Mouse (Mus musculus): ENCODE data around the gene Mrpl43. TPM values are rescaled to one million over a fixed set of nuclear protein-coding genes. Genes with fewer than 3 reads are reported as not detected.
"Not testable (repeated sequence)": the region's sequence is repeated elsewhere in the genome, so short reads cannot be mapped to it uniquely, and the experiment has no call there.

Mrpl43 gene
- polyA plus RNA-seq, 1 experiment, result 32.5 TPM

DNA sequence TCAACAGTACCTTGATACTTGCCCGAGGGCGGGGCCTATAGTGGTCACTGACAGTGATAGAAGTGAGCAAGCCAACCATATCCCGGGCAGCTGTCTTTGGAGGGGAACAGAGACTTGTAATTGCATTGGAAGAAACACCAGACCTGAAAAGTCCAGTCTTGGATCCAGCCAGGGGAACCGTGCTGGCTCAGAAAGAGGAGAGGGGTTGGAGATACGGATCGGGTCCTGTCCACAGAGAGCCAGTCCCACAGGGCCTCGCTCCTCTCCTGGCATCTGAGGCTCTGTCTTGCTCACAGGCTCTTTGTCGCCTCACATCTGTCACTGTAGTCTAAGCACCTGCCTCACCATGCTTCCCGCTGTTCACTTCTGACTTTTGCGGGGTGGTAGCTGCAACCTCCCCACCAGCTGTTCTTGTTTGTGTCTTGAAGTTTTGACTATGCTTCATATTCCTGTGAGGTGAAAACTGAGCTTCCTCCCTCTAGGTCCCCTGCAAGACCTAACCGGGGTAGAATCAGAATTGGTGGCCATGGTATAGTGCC lies 38.2 kb upstream of the Mrpl43 start:
- Histone ChIP-seq H3K36me3 (ENCODE audit: control insufficient read depth, insufficient read depth, low read length, poor library complexity, severe bottlenecking) (no peaks in the 10 kb centered on the region), H3K9me3 (replicated peaks; ENCODE audit: control insufficient read depth, insufficient read depth, low read length, poor library complexity, severe bottlenecking) (no peaks in the 10 kb centered on the region), H3K4me1 (ENCODE audit: control insufficient read depth, insufficient read depth, low read length) (peaks cover 2% of the 10 kb centered on the region), H3K27ac (ENCODE audit: insufficient read depth, low read length) (no peak overlapping the region), H3K9ac (ENCODE audit: low read depth, poor library complexity, severe bottlenecking) (no peak overlapping the region), H3K27me3 (ENCODE audit: control insufficient read depth, insufficient read depth, low read length, poor library complexity, severe bottlenecking) (no peaks in the 10 kb centered on the region), H3K4me3 (ENCODE audit: low read depth, low read length) (no peak overlapping the region)
- TF ChIP-seq CTCF (IDR thresholded peaks at IDR 0.05; ENCODE audit: low read depth, low read length) (no peak), POLR2A (IDR thresholded peaks at IDR 0.05; ENCODE audit: insufficient read depth, low read length) (no peak), EP300 (IDR thresholded peaks at IDR 0.05; ENCODE audit: insufficient read depth, low read depth, low read length) (no peak)

DNA sequence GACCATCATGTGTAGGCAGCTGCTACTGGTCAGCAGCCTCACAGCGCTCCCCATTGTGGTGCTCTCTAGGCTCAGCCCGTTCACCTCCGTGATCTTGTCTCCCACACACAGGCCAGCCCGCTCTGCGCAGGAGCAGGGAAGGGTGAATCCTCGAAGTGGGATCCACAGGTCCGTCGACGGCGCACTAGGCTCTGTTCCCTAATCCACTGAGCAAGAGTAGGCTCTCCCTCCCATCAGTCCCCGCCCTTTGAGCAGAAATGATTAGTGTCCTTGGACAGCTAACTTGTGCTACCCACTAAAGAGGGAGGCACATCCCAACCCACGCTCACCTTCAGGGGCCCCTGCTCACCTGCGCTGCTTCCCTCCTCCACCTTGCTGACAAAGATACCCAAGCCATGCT lies 34.0 kb upstream of the Mrpl43 start:
- H3K9ac ChIP-seq (ENCODE audit: low read depth, poor library complexity, severe bottlenecking), result 0 out of 2 replicates have a peak overlapping the region, but pooled peaks have one; percentile 10
- no peak overlapping the region for H3K27ac ChIP-seq (ENCODE audit: insufficient read depth, low read length)
- no peak for TF ChIP-seq POLR2A (IDR thresholded peaks at IDR 0.05; ENCODE audit: insufficient read depth, low read length)
- no peak for TF ChIP-seq EP300 (IDR thresholded peaks at IDR 0.05; ENCODE audit: insufficient read depth, low read depth, low read length)
- no peak for TF ChIP-seq CTCF (IDR thresholded peaks at IDR 0.05; ENCODE audit: low read depth, low read length)
- no peaks in the 10 kb centered on the region for H3K27me3 ChIP-seq (ENCODE audit: control insufficient read depth, insufficient read depth, low read length, poor library complexity, severe bottlenecking)
- H3K9me3 ChIP-seq (replicated peaks; ENCODE audit: control insufficient read depth, insufficient read depth, low read length, poor library complexity, severe bottlenecking), result no peaks in the 10 kb centered on the region
- H3K36me3 ChIP-seq (ENCODE audit: control insufficient read depth, insufficient read depth, low read length, poor library complexity, severe bottlenecking), result no peaks in the 10 kb centered on the region
- H3K4me3 ChIP-seq (ENCODE audit: low read depth, low read length), result peak overlapping the region; percentile 26
- no peaks in the 10 kb centered on the region for H3K4me1 ChIP-seq (ENCODE audit: control insufficient read depth, insufficient read depth, low read length)

DNA sequence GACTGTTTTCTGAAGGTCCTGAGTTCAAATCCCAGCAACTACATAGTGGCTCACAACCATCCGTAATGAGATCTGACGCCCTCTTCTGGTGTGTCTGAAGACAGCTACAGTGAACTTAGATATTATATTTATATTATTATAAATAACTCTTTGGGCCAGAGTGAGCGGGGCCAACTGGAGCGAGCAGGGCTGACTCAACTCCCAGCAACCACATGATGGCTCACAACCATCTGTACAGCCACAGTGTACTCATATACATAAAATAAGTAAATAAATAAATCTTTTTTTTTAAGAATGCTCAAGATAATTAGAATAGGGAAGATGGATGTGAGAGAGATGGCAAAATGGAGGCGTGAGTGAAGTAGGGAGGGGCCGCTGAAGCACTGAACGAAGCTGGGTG lies 32.0 kb upstream of the Mrpl43 start:
- not testable (repeated sequence) for H3K27ac ChIP-seq (ENCODE audit: insufficient read depth, low read length); H3K27me3 ChIP-seq (ENCODE audit: control insufficient read depth, insufficient read depth, low read length, poor library complexity, severe bottlenecking); H3K9me3 ChIP-seq (replicated peaks; ENCODE audit: control insufficient read depth, insufficient read depth, low read length, poor library complexity, severe bottlenecking); H3K4me3 ChIP-seq (ENCODE audit: low read depth, low read length); H3K4me1 ChIP-seq (ENCODE audit: control insufficient read depth, insufficient read depth, low read length); H3K36me3 ChIP-seq (ENCODE audit: control insufficient read depth, insufficient read depth, low read length, poor library complexity, severe bottlenecking); H3K9ac ChIP-seq (ENCODE audit: low read depth, poor library complexity, severe bottlenecking)

DNA sequence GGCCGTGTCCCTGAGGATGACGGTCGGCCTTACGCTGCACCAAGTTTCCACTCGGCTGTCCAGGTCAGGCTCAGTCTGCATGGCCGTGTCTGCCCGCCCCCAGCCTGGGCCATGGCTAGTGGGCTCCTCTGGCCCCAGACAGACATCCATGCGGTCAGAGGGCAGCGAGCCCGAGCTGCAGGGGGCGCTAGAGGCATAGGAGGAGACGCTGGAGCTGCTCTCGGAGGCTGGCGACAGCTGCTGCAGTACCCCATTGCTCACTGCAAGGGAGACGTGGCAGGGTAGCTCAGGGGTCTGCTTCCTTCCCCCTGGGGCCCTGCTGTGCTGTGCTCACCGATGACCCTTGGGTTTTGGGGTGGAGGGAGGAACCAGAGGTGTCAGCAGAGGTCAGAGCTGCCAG lies 30.6 kb upstream of the Mrpl43 start:
- TF ChIP-seq CTCF (IDR thresholded peaks at IDR 0.05; ENCODE audit: low read depth, low read length) (peak; percentile 83), POLR2A (IDR thresholded peaks at IDR 0.05; ENCODE audit: insufficient read depth, low read length) (no peak), EP300 (IDR thresholded peaks at IDR 0.05; ENCODE audit: insufficient read depth, low read depth, low read length) (no peak)
- no peak overlapping the region for H3K9ac ChIP-seq (ENCODE audit: low read depth, poor library complexity, severe bottlenecking)
- H3K36me3 ChIP-seq (ENCODE audit: control insufficient read depth, insufficient read depth, low read length, poor library complexity, severe bottlenecking), result no peaks in the 10 kb centered on the region
- H3K9me3 ChIP-seq (replicated peaks; ENCODE audit: control insufficient read depth, insufficient read depth, low read length, poor library complexity, severe bottlenecking), result no peaks in the 10 kb centered on the region
- no peak overlapping the region for H3K4me3 ChIP-seq (ENCODE audit: low read depth, low read length)
- H3K4me1 ChIP-seq (ENCODE audit: control insufficient read depth, insufficient read depth, low read length), result no peaks in the 10 kb centered on the region
- H3K27me3 ChIP-seq (ENCODE audit: control insufficient read depth, insufficient read depth, low read length, poor library complexity, severe bottlenecking), result no peaks in the 10 kb centered on the region
- no peak overlapping the region for H3K27ac ChIP-seq (ENCODE audit: insufficient read depth, low read length)

DNA sequence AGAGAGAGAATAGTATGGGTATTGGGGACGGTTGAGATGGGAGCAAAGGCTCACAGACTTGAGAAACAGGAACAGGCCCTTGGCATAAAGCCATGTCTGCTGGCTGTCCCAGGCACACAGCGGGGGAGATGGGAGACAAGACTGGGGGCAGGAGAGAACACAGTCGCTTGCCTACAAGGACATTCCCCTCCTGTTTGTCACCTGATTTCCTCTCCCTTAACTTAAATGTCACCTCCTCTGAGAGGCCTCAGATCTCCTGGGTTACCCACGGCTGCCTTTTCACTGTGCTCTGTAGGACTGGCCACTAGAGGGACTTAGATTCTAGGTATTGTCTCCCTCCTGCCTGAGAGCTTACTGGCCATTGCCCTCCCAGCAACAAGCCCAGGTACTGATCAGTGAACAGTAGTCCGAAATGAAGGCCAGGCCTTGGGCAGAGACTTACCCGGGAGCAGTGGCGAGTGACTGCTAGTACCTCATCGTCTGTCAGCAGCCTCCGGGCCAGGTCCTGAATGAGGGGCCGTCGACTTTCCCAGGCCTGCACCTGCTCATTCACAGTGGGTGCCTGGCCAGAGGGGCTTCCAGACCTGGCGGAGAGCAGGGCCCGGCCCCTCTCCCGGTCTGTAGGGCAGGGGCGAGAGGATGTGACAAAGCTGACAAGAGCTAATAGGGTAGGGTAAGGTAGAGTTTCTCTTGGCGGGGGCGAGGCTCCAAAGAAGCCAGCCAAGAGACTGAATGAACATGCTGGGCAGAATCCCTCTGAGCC lies 26.5 kb upstream of the Mrpl43 start:
- no peaks in the 10 kb centered on the region for H3K27me3 ChIP-seq (ENCODE audit: control insufficient read depth, insufficient read depth, low read length, poor library complexity, severe bottlenecking)
- H3K9ac ChIP-seq (ENCODE audit: low read depth, poor library complexity, severe bottlenecking), result no peak overlapping the region
- H3K4me1 ChIP-seq (ENCODE audit: control insufficient read depth, insufficient read depth, low read length), result peaks cover 6% of the 10 kb centered on the region
- TF ChIP-seq POLR2A (IDR thresholded peaks at IDR 0.05; ENCODE audit: insufficient read depth, low read length), result no peak
- TF ChIP-seq CTCF (IDR thresholded peaks at IDR 0.05; ENCODE audit: low read depth, low read length), result peak; percentile 25
- no peak for TF ChIP-seq EP300 (IDR thresholded peaks at IDR 0.05; ENCODE audit: insufficient read depth, low read depth, low read length)
- H3K9me3 ChIP-seq (replicated peaks; ENCODE audit: control insufficient read depth, insufficient read depth, low read length, poor library complexity, severe bottlenecking), result no peaks in the 10 kb centered on the region
- no peak overlapping the region for H3K27ac ChIP-seq (ENCODE audit: insufficient read depth, low read length)
- no peaks in the 10 kb centered on the region for H3K36me3 ChIP-seq (ENCODE audit: control insufficient read depth, insufficient read depth, low read length, poor library complexity, severe bottlenecking)
- no peak overlapping the region for H3K4me3 ChIP-seq (ENCODE audit: low read depth, low read length)

DNA sequence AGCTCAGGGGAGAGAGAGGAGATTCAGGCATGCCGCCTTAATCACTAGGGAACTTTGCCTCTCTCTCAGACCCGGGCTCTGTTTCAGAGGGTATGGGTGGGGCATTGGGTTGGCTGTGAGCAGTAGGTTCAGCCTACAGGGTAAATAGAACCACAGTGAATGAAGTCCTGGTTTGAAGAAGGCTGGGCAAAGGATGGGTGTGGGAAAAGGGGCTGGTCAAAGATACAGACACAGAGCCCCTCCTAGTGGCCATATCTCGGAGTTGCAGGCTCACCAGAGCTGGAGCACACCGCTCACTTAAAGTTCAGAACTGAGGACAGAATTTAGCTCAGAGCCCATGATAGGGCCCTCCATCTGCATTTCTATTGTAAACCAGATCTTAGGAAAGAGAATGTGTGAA lies 25.5 kb upstream of the Mrpl43 start:
- TF ChIP-seq CTCF (IDR thresholded peaks at IDR 0.05; ENCODE audit: low read depth, low read length) (peak; percentile 85), POLR2A (IDR thresholded peaks at IDR 0.05; ENCODE audit: insufficient read depth, low read length) (no peak)
- Histone ChIP-seq H3K27me3 (ENCODE audit: control insufficient read depth, insufficient read depth, low read length, poor library complexity, severe bottlenecking) (no peaks in the 10 kb centered on the region), H3K4me1 (ENCODE audit: control insufficient read depth, insufficient read depth, low read length) (peaks cover 12% of the 10 kb centered on the region), H3K36me3 (ENCODE audit: control insufficient read depth, insufficient read depth, low read length, poor library complexity, severe bottlenecking) (no peaks in the 10 kb centered on the region), H3K9ac (ENCODE audit: low read depth, poor library complexity, severe bottlenecking) (no peak overlapping the region), H3K9me3 (replicated peaks; ENCODE audit: control insufficient read depth, insufficient read depth, low read length, poor library complexity, severe bottlenecking) (no peaks in the 10 kb centered on the region), H3K27ac (ENCODE audit: insufficient read depth, low read length) (no peak overlapping the region), H3K4me3 (ENCODE audit: low read depth, low read length) (no peak overlapping the region)
